Mouse (Mus musculus): ENCODE measurements at regions not wholly inside any gene's neighbourhood (a gene's known extent, or its start where the extent isn't known, plus 50 kb on each side); places are given as distances from the start of the nearest gene placed in this dataset.

DNA sequence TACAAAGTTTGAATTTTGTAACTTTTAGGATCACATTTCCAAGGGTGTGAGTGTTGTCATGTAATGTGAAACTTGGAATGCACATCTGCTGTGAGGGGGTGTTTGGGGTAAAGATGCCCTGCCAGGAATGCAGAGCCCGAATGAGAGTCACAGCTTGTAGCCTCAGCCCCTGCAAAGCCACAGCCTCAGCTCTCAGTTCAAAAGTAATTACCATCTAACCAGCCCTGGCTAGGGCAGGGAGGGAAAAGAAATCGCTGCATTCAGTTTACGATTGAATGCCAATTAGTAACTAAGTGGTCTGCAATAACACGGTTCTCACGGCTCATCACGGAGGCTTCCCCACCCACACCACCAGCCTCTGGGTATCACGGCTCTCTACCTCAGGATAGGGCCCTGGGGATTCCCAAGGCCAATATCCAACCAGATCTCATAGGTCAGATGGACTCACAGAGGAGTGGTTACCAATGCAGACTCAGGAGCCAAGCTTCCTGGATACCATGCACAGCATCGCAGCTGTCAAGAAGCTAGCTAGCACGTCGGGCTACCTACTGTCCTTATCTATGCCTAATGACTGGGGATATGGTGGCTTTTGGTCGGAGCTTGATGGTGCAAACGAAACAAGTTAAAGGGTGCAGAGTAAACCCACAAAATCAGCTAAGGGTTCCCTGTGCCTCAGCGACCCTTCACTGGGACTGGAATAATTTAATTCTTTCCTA, 275.0 kb downstream of the Setd4 start:
- TF ChIP-seq CTCF (IDR thresholded peaks at IDR 0.05; ENCODE audit: low read depth, low read length) (no peak), EP300 (IDR thresholded peaks at IDR 0.05; ENCODE audit: insufficient read depth, low read depth, low read length) (no peak), POLR2A (IDR thresholded peaks at IDR 0.05; ENCODE audit: insufficient read depth, low read length) (no peak)
